Mouse (Mus musculus) spleen, adult 18-20 months (tissue): ENCODE data around the gene Spred2.
A peak's percentile ranks its signal among the peaks of the same experiment; 100 is the strongest.
"Not testable (repeated sequence)": the region's sequence is repeated elsewhere in the genome, so short reads cannot be mapped to it uniquely, and the experiment has no call there.

Experiments
- DNase-seq, 2 experiments: peaks; one replicate each; pipeline ENCODE4 v3.0.0; 2022; ENCODE audit warnings: mixed read lengths in 2 of 2

Gene Spred2

DNA sequence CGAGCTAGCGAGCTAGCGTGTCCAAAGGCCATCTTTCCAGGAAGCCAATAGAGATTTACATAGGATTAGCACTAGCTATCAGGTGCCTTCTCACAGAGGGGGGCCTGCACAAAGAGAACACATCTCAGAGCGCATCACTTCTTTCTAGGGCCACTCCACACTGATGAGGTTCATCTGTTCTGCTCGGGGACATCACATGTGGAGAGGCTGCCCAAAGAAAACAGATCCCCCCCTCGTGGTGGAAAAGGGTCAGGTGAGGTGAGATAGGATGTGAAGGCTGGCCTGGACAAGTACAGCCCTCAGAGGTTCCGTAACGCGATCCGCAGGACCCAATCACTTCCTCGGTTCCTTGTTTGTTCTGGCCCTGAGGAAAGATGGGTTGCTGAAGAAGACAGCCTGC, 101.7 kb downstream of the Spred2 start:
- no peak for DNase-seq

DNA sequence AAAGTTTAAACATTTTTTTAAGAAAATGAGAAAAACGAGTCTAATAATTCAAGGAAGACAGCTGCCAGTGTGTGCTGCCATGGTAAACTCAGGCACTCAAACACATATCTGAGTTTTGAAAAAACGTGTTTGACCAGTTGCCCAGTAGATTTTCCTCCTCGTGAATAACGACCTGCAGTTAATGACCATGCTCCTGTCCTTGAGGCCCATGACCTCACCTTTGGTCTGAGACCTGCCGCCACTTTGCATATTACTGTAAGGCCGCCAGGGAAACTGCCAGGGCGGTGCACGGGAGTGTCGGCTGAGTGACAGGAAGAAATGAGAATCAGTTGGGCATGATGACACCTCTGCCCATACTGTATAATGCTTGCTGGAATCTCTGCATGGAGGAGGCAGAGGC, 103.5 kb downstream of the Spred2 start:
- DNase-seq, result no peak

DNA sequence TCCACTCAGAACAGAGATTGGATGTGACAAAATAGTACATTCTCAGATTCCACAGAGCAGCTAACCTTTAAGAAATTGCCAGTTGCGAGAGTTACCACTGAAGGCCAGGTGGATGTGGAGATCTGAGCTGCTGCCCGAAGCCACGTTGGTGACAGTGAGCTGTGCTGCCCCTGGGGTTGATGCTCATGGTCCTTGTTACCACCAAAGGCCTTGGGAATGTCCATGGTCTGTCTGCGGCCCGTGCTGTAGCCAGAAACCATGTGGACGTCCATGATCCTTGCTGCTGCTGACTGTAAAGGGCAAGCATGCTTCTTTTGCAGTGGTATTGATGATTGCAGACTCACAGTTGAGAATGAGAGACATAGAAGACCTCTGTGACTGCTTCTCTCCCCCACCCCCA, 104.2 kb downstream of the Spred2 start:
- no peak for DNase-seq

DNA sequence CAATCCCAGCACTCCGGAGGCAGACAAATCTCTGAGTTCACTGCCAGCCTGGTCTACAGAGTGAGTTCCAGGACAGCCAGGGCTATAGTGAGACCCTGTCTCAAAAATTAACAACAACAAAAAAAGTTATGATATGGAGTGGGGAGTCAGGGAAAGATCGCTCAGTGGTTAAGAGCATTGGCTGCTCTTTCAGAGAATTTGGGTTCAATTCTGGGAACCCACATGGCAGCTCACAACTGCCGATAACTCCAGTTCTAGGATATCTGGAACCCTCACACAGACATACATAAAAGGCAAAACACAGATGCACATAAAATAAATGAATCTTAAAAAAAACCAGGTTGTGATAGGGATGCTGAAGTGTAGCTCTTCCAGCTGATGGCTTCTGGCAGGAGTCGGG, 104.8 kb downstream of the Spred2 start:
- no peak for DNase-seq

DNA sequence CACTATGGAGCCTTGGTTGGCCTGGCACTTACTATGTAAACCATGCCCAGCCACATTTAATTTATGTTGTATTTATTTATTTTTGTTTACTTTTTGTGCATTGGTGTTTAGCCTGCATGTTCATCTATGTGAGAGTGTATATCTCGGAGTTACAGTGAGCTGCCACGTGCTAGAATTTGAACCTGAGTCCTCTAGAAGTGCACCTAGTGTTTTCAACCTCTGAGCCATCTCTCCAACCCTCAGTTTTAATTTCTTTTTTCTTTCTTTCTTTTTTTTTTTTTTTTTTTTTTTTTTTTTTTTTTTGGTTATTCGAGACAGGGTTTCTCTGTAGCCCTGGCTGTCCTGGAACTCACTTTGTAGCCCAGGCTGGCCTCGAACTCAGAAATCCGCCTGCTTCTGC, 106.8 kb downstream of the Spred2 start:
- not testable (repeated sequence) for DNase-seq

DNA sequence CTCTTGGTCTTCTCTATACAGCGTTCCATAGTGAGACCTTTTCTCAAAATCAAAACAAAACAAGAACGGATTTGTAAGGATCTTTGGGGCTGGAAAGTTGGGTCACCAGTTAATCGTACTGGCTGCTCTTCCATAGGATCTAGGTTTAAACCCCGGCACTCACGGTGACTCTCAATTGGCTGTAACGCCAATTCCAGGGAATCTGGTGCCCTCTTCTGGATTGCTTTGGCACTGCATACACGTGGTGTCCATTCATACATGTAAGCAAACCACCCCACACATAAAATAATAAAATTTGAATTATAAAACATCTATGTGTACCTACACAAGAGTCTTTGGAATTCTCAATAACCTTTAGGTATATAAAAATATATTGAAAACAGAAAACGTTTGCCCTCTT, 107.4 kb downstream of the Spred2 start:
- DNase-seq, result peak in 1 of 2 experiments; percentile 40

DNA sequence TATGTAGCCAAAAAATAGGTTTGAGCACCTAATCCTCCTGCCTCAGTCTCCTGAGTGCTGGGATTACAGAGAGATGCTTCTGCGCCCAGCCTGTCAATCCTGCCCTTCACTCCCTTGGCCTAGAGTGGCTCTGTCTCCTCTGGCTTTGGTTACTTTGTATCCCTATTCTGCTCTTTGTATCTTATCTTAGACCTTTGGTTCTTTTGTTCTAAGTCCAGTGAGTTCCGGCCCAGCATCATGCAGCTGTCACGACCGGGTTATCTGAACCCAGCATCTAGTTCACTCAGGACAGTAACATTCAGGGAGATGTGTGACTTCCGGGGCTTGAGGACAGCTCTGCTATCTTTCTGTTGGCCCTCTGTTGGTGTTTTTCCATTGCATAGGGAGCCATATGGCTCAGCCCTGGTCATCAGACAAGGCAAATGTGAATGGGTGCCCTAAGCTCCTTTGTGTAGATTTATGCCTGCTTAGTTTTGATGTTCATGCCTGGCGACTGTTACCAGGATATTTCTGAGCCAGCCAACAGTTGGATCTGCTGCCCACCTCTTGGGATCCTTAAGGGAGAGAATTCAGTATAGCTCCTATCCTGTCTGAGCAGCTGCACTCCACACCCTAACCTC, 109.5 kb downstream of the Spred2 start:
- no peak for DNase-seq

DNA sequence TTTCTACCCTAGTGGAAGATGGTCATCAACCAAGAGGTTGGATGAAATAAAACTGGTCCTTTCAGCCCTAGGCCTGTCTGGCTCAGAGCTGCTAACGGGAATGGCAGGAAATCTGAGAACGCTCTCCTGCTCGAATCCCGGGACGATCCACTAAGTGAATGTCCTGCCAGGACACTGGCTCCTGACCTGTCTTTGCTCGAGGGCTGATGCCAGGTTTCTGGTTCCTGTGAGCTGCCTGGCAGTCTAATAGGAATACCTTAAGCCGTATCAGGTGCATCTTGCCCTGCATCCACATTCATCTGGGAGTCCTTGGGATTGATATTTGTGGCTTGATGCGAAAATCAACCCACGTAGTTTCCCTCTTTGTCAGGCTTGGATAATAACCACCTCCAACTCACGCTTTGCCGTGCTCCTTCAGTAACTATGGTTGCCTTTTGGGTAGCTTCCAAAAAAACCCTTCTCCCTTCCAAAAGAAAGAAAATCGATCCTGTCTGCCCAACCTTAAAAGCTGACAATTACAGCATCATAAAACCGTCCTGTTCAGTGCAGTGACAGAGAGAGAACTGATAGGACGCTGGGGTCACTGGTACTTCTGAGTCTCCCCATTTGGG, 110.3 kb downstream of the Spred2 start:
- no peak for DNase-seq

DNA sequence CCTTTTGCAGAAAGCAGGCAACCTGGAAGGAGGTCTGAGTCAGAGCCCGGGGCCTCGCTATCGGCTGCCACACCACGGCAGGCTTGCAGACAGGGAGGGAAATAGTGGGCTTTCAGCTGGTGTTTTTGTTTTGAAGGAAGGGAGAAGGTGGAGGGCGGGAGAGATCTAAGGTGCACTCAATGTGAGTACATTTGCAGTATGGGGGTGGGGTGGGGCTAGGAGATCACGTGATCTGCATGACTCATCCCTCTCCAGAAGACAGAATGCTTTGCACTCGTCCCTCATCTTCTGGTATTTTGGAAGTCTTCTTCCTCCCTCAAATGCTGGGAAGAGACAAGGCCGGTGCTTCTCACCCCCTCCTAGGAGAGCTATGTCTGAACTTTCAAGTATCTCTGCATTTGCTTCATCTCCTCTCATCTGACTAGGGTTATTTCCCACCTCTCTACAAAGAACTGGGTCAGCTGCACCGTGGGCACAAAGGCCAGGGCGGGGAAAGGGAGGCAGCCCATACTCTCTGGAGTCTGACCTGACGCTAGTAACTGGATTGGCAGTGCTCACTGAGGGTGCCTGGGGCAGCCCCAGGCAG, 111.3 kb downstream of the Spred2 start:
- DNase-seq, result no peak

DNA sequence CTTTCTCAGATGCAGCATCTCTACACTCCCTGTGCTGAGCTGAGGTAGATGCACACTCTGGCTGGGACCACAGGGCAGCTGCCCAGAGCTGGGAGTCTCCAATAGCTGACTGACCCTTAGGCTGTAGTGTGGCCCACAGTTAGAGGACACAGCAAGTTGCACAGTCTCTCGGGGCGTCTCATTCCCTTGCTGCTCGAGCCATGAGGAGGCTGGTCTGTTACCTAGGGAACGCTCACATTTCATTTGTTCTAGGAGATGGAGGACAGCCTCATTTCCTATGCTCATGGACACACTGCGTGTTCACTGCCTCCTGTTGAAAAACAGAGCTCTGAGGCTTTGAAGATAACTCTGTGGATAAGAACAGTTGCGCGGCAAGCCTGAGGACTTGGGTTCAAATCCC, 111.8 kb downstream of the Spred2 start:
- no peak for DNase-seq

DNA sequence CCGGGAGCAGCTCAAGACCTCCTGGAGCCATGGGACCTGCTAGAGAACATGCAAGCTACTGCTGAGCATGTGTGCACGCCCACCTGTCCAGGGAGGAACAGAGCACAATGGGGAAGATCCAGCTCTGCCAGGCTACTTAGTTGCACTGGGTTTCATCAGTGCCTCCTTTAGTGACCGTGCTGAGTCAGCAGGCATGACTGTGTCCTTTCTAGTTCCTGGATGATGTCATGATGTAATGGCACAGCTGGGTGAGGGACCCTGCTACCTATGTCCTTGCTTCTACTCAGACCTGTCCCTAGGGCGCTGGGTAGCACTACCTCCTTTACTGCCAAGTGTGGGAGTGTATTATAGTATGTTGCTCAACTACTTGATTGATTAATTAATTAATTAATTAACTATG, 113.6 kb downstream of the Spred2 start:
- no peak for DNase-seq

DNA sequence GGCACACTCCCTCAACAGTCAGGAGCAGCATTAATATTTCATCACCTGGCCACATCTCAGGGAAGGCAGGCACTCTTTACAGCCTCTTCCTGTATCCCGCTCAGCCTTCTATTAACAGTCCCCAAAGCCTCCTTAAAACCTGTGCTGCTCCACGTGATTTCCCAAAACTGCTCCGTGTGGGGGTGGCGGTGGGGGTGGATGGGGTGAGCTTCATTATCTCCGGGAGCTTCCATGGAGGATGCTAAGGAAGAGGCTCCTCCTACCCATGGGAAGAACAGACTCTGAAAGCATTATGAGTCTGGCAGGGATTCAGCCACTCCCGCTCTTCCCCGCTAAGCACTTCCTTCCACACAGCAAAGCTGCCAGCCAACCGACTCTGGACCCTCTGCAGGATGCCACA, 114.5 kb downstream of the Spred2 start:
- no peak for DNase-seq

DNA sequence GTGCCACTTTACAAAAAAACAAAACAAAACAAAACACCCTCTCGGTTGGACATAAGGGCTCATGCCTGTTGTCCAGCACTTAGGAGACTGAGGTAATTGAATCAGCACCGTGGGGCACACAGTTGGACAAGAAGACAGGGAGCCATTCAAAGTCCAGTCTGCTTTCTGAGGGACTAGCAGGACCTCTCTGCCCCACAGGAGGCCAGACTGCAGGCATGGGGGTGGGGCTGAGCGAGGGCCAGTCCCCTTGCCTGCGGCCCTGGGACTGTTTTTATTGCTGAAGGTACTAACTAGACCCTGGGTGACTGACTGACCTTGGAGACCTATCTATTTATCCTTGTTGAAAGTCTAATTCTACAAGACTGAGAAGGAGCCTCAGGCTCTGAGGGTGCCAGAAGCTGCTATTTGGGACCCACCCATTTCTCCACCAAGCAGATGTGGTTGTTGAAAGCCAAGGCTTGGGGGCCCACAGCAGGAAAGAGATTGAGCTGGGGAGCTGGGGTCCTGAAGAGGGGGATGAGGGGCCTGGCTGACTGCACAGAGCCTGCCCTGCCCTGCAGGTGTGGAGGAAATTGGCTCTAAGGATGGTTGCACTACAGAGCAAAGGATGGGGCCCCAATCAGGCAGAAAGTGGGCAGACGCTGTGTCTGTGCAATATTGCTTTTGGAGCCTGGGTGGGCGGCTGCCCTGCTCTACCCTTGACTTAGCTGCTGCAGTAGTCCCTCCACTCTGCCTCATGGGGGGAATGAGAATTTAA, 117.2 kb downstream of the Spred2 start:
- no peak for DNase-seq

DNA sequence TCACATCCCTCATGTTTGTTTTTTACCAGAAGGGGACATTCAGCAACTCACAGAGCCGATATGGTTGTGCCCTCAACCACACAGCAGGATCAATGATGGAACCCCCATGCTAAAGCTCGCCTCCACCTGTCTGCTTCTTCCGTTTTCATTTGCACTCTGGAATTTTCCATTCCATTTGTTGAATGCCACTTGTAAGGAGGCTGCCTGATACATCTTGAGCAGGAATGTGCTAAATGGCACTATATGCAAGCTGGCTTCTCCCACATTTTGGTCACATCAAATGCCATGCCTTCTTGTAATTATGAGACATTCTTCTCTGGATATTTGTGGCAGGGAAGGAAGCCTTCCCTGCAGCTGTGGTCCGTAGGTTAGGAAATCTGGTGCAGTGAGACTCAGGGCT, 117.9 kb downstream of the Spred2 start:
- no peak for DNase-seq

DNA sequence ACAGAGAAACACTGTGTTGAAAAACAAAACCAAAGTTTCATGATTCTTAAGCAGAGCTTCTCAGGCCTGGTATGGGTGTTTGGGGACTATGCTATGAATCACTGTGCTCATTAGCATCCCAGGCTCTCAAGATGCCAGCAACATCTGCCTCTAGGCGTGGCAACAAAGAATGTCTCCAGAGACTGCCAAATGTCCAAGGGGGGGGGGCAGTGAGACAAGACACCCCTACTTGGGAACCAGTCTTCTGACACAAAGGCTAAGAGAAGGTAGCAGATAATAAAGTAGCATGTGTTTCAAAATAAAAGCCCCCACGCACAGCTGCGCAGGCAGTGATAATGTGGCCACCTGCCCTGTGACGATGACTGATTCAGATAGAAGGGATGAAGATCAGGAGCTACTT, 119.1 kb downstream of the Spred2 start:
- DNase-seq, result no peak

DNA sequence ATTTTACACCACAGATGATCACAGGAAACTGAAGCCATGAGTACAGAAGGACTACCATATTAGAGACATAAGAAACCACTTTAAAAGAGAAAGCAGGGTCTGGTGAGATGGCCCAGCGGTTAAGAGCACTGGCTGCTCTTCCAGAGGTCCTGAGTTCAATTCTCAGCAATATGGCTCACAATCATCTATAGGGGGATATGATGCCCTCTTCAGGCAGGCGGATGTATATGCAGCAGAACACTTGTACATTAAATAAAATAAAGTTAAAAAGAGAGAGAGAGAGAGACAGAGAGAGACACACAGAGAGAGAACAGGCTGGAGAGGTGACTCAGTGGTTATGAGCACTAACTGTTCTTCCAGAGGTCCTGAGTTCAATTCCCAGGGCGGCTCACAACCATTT, 121.4 kb downstream of the Spred2 start:
- no peak for DNase-seq

DNA sequence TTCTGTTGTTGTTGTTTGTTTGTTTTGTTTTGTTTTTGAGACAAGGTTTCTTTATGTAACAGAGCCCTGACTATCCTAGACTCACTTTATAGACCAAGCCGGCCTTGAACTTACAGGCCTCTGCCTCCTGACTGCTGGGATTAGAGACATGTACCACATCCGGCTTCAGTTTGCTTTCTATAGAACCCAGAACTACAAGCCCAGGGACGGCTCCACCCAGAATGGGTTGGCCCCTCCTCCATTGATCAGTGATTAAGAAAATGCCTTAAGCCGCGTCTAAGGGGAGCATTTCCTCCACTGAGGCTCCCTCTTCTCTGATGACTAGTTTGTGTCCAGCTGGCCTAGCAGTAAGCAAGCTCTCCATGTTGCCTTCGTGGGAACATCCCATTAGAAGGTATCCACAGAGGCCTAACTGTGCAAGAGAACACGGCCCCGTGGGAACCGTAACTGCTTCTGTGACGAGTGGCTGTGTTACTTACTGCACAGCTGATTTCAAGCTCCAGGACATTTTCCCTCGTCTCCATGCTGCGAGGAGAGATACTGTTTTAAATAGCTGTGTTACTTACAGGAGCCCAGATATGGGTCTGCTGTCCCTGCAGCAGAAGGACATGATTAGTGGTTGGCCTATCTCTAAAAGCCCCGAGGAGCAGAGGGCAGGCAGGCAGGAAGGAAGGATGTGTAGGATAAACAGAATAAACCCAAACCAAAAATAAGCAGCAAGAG, 128.8 kb downstream of the Spred2 start:
- no peak for DNase-seq

DNA sequence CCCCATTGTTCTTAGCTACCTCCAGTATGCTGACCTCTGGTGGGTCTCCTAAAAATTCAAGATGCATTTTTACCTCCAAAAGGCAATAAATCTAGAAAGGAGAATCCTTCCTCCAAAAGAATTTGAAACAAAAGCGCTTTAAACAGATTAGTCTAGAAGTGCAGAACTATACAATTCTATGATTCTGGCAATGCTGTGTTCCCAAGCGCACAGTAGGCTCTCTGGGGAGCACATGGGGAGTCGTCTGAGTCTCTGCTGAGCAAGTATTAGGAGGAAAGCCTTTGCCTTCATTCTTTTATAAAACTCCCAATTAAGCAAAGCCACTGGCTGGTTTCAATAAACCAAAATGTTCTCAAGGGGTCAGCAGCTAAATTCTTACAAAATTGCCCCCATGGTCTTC, 129.8 kb downstream of the Spred2 start:
- DNase-seq, result no peak

DNA sequence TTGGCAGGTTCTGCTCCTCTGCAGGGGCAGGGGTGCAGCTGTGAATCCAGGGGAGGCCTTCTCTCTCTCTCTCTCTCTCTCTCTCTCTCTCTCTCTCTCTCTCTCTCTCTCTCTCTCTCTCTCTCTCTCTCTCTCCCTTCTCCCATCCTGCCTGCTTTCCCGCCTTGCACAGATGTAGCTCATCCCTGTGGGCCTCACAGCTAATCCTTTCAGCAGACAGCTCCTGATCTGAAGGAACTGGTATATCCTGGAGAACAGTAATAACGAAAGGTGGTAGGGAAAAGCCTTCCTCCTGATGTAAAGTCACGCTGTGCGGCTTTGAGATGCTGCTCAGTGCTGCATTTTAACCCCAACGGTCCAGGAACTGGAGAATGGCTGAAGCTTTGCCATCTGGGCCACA, 130.4 kb downstream of the Spred2 start:
- no peak for DNase-seq

DNA sequence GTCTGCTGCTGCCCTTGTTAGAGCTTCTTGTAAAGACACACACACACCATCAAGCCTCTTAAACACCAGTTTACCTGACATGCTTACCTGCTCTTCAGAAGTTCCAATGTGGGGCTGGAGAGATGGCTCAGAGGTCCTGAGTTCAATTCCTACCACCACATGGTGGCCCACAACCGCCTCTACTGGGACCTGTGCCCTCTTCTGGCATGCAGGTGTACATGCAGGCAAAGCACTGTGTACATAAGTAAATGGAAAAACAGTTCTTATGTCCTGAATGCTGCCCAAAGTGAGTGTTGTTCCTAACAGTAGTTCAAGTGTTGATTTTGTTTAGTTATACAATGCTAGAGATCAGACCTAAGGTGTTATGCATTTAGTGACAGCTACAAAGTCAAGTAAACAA, 132.0 kb downstream of the Spred2 start:
- no peak for DNase-seq

DNA sequence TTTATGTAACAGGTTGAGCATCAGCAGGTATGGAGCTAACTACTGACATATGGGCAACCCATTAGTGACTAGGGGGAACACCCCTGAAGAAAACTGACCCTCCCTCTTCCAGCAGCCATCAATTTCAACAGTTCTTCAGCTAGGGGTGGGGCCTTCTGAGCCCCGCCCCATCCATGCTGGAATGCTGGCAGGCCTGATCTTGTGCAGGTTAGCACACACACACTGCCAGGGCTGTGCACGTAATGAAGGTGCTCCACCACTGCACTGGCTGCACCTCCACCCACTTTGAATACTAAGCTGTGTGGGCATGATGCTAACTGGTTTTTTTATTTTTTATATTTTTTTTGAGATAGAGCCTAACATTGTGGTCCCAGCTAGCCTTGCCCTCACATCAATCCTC, 133.3 kb downstream of the Spred2 start:
- DNase-seq, result no peak

DNA sequence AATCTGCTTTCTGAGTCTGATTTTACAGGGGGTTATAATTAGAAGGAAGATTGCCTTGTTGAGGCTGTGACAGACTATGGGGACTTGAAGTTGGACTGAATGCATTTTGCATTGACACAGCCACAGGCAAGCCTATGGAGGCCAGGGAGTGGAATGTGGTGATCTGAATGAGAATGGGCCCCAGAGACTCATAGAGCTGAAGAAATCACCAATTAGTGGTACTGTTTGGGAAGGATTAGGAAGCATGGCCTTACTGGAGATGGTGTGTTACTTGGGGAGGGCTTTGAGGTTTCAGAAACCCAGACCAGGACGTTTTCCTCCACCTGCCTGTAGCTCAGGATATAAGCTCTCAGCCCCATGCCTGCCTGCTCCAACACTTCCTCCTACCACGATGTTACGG, 135.6 kb downstream of the Spred2 start:
- DNase-seq, result no peak

DNA sequence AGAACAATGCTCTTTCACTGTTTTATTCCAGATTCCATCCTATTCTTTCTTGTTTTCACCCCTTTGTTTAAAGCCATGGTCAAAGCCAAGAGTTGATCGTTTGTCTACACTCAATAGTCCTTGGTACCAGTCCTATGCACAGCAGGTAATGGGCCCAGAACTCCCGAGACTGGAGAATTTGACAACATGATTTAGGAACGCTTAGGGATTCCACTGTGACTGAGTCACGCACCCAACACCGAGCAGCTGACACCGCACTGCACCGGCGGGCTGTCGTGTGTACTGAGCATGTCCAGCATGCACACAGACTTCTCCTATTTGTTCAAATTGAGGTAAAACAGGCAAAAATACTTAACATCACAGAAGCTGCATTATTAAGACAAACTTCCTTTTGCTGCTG, 138.6 kb downstream of the Spred2 start:
- not testable (repeated sequence) for DNase-seq
